Mouse (Mus musculus) T-cell, adult 66 days (primary cell): Measurements from ENCODE around the gene Rcor2. TPM values are rescaled to one million over a fixed set of nuclear protein-coding genes. Genes with fewer than 3 reads are reported as not detected.

Experiments
- total RNA-seq, 2 experiments: library from RNA; stranded (reverse); gene quantifications; 3 replicates in 1 of 2; 4 replicates in 1 of 2; pipeline ENCODE4 v1.2.4; 2023

The Rcor2 gene
- 1 to 10 TPM; 1.5 to 1.7 TPM for total RNA-seq

DNA sequence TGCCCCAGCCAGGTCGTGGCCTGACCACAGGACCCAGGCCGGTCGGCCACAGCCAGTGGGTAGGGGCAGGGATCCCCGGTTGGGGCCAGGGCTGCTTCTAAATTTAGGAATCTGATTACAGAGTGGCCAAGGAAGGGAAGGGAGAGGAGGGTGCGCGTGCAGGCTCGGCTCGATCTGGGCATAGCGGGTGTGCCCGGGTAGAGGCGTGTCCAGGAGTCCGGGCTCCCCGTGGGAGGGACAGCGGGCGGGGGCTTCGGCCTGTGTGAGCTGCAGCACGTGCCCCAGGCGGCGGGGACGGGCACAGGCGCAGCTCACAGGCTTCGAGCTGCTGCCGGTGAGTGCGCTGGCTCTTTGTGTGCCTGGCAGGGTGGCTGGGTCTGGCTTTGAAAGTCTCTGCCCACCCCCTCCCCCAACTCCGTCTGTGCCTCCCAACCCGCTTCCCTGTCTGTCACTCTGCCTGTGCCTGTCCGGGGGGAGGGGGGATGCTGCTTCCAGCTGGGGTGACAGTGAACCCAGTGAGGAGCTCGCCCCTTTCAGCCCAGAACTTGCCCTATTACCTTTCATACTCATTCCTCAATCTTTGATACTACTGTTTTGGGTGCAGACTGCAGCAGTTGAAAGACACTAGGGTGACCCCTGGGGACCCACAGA, at the start of gene Rcor2:
Rcor2 (plus strand) TSS at position 235 of the 651 bp plus-strand sequence.

DNA sequence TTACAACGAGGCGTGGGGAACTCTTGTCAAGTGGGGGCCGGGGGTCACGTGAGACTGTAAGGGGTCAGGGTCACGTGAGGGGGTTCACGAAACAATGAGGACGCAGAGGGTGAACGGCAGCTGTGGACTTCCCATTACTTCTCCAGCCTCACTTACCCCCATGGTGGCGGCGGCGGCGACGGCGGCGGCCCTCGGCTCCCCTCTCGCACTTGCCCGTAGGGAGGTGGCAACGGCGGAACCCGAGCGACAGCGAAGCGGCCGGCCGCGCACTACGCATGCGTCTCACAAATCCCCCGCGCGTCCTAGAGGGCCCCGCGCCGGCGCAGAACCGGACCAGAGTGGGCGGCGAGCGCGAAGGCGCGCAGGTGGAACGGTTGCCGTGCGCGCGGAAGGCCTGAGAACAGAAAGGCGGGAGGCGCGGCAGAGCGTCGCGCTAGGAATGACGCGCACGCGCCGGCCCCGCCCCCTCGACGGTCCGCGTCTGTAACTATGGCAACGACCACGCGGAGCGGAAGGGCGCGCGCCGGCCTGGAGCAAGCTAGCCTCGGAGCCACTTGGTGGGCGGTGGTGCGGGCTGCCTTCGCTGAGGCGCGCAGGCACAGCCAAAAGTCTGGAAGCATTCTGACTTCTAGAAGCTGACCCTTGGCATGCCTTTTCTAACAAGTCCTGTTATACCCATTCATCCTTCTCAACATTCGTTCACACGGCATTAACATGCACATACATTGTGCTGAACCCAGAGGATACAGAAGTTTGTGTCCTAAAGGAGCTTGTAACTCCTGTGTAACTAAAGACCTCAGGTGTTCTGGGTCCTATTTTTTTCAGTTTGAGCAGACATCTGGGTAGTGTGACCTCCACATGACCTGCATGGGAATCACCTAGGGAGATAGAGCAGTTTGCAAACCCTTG, 26.1 kb upstream of the Rcor2 start, which contains the start of gene Naa40:
Naa40 (minus strand) TSS at position 402 of the 909 bp plus-strand sequence.

Other genes starting within 250 kb of the Rcor2 start
- gene Fermt3, start 247.9 kb upstream of the Rcor2 start, total RNA-seq, result 100 to 1,000 TPM; 179 to 199 TPM
- gene Stip1, start 227.4 kb upstream of the Rcor2 start, total RNA-seq, result 100 to 1,000 TPM; 105 to 157 TPM
- gene Macrod1, start 210.5 kb upstream of the Rcor2 start, total RNA-seq, result 10 to 100 TPM; 12.1 to 16.4 TPM
- not detected for gene Flrt1, start 161.6 kb upstream of the Rcor2 start, total RNA-seq
- gene Otub1, start 61.0 kb upstream of the Rcor2 start, total RNA-seq, result 100 to 1,000 TPM; 117 to 119 TPM
- 100 to 1,000 TPM; 263 to 296 TPM for gene Cox8a, start 49.7 kb upstream of the Rcor2 start, total RNA-seq
- gene Naa40, start 26.1 kb upstream of the Rcor2 start, total RNA-seq, result 10 to 100 TPM; 39.2 to 43.8 TPM
- 100 to 1,000 TPM; 255 to 274 TPM for gene Mark2, start 74.5 kb downstream of the Rcor2 start, total RNA-seq
- gene Spindoc, start 115.7 kb downstream of the Rcor2 start, total RNA-seq, result 10 to 100 TPM; 25.2 to 29.4 TPM
- 1 to 10 TPM; 2.3 to 3.2 TPM for gene 2700081O15Rik, start 150.3 kb downstream of the Rcor2 start, total RNA-seq
- gene Rtn3, start 216.0 kb downstream of the Rcor2 start, total RNA-seq, result 10 to 100 TPM; 51.8 to 56.5 TPM
- 10 to 100 TPM; 47.2 to 50.3 TPM for gene Atl3, start 226.7 kb downstream of the Rcor2 start, total RNA-seq